Mouse (Mus musculus) brain, embryonic 14.5 days (tissue): ENCODE results near the gene Vps9d1.

Source experiments
- CTCF ChIP-seq: fragments of 200-500 bp; IDR thresholded peaks from 2 replicates; pipeline ENCODE4 v1.5.1; 2012; ENCODE audit warnings: inconsistent platforms, mild to moderate bottlenecking, moderate library complexity, borderline replicate concordance; ENCODE audit not compliant: insufficient read depth, insufficient read length; ENCODE audit errors: extremely low read depth
- POLR2A ChIP-seq: fragments of 200-500 bp; IDR thresholded peaks from 2 replicates; pipeline ENCODE4 v1.6.1; 2012; ENCODE audit warnings: mild to moderate bottlenecking, inconsistent platforms, borderline replicate concordance; ENCODE audit not compliant: poor library complexity, insufficient read depth, insufficient read length, severe bottlenecking; ENCODE audit errors: extremely low read depth

DNA sequence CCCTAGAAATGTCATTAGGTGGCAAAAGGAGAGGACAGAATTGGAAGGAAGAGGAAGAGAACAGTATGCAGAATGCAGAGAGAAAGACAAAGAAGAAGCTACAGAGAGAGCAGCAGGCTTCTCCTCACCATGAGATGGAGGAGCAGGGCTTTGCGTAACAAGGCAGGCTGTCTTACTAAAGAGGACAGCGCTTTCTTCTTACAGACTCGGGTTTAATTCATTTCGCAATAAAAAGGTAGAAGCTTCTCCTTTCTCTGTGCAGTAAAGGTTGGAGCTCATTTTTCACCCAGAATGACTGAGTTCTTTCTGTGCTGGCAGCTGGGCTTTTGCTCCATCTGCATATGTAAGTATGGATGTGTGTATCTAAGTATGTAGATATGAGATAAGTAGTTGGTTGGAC is 25.7 kb upstream of the Vps9d1 start:
- no peak for TF ChIP-seq CTCF
- no peak for TF ChIP-seq POLR2A
